Mouse (Mus musculus): ENCODE data around the gene Grb7.

The Grb7 gene

DNA sequence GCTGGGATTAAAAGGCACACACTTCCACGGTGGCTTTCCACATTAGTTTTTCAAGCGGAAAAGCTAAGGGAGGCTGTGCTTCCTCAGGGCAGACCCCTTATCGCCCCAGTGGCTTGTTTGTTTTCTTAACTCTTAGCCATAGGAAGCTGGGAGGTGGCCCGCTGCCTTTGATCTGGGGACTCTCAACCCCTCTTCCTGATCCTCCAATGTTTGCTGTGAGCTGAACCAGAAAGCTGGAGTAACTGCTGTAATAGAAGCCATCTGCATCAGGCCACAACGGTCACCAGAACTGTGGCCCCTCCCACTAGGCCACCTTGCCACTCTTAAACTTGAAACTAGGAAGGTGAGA, at the start of gene Grb7:
Gene Grb7 (plus strand): TSS at position 182 of the 349 bp plus-strand sequence.
- in situ Hi-C loops (cut with MboI; ENCODE audit: low sequenced_read_pairs): no loop called here

DNA sequence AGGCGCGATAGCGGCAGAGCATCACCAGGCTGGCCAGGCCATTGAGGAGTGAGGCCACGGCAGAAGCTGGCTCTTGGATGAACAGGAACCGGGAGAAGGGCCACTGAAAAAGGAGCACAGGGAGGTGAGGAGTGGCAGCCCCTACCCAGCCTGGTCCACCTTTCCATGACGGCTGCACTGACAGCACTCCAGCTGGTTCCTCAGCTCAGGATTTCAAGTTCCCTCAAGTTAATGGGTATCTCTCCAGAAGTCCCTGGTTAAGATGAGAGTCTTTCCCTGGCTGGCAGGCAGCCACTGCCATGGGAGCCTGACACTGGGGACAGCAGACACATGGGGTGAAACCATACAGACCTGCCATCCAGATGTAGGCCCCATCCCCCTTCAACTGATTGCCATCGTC, 48.2 kb upstream of the Grb7 start:
- in situ Hi-C loops (cut with MboI; ENCODE audit: low sequenced_read_pairs): no loop called here

DNA sequence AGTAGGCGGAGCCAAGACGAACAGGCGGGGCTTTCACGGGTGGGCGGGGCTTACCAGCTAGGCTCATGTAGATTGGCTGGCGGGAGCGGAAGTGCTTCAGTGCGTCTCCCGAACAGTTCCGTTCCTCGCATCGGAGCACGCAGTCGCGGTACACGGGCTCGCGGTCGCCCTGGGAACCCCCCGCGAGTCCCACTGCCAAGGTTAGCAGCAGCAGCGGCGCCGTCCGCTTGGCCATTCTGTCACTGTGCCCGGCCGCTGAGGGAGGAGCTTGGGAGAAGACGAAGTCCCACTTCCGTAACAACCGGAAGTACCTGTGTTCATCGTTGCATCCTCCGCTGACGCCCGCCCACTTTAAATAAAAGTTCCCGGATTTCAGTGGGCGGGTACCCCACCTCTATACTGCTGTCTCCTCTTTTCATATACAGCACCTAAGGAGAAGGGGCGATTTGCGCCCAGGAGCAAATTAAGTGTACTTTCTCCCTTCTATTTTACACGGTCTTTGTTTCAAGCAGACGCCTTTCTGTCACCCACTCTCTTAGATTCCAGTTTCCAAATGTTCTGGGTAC, 46.0 kb upstream of the Grb7 start, which contains the start of gene Pgap3:
Gene Pgap3 (minus strand): TSS at position 330 of the 566 bp plus-strand sequence.
- in situ Hi-C loops (cut with MboI; ENCODE audit: low sequenced_read_pairs): no loop called here

DNA sequence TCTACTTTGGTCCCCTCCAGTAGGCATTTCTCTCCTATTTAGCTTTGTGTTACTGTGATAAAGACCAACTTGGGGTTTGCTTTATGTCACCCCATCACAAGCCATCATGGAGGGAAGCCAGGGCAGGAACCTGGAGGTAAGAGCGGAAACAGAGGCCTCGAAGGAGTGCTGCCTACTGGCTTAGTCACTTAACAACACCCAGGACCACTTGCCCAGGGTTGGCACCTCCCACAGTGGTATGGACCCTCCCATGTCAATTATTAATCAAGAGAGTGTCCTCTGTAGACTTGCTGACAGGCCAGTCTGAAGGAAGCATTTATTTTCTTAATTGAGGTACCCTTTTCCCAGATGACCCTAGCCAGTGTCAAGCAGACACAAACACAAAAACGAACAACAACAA, 45.4 kb upstream of the Grb7 start:
- in situ Hi-C loops (cut with MboI; ENCODE audit: low sequenced_read_pairs): no loop called here

DNA sequence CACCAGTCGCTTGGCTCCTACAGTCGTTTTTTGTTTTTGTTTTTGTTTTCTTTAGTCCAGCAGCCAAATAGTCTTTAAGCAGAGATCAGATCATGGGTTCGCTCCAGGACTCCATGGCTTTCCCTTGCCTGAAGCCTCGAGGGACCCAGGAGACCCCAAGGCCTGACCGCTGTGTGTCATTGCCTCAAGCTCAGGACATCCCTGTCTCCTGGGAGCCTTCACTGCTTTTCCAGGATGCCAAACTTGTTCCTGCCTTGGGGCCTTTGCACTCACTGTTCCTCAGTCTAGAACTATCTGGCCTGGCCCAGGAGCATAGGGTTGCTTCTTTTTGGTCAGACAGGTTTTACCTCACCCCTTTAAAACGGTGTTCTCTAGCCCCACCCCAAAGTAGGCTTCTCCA, 39.6 kb upstream of the Grb7 start:
- in situ Hi-C loops (cut with MboI; ENCODE audit: low sequenced_read_pairs): no loop called here

DNA sequence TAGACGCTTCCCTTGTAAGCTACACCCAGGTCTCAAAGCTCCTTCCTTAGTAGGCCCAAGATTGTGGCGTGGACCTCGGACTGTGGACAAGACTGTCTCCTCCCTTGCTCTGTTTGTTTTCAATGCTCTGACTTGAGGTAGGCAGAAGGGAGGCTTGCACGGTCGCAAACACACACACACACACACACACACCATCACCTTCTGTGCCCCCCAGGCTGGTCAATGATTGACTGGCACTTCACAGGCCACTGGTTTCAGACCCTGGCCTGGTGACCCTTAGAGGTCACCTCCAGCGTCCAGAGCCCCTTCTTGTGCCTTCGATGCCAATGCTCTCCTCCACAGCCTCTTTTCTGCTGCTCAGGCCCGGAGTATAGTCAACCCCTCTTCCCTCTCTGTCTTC, 37.3 kb upstream of the Grb7 start:
- in situ Hi-C loops (cut with MboI; ENCODE audit: low sequenced_read_pairs): no loop called here

DNA sequence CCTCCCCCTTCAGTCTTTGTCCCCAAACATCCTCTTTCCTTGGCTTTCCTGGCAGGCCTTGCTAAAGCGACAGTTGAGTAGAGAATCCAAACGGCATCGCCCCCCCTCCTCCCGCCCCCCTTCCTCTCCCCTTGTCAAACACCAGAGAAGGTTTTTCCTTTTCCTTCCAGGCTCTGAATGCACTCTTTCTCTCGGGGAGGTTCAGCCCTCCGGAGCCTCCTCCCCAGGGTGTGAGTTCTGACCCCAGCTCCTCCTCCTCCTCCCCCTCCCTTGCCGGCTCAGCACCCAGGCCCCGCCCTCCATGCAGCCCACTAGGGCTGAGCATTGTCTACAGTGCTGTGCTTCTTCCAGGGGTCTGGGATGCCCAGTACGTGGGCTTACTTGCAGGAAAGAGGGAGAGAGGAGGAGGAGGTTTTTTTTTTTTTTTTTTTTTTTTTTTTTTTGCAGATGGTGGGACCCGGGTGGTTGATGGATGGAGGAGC, 36.8 kb upstream of the Grb7 start:
- in situ Hi-C loops (cut with MboI; ENCODE audit: low sequenced_read_pairs): no loop called here

DNA sequence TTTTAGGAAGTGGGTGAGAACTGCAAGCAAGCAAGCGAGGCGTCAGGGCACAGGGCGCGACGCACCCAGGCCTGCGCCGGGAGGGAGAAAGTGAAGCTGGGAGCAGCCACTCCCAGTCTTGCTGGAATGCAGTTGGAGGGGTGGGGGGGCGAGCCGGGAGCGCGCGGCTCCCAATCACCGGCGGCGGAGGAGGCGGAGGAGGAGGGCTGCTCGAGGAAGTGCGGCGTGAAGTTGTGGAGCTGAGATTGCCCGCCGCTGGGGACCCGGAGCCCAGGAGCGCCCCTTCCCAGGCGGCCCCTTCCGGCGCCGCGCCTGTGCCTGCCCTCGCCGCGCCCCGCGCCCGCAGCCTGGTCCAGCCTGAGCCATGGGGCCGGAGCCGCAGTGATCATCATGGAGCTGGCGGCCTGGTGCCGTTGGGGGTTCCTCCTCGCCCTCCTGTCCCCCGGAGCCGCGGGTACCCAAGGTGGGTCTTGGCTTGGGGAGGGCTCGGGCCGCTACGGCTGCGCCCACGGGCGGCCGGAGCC, 33.9 kb upstream of the Grb7 start, which contains the start of gene Erbb2:
Gene Erbb2 (plus strand): TSS at position 198 of the 524 bp plus-strand sequence.
- in situ Hi-C loops (cut with MboI; ENCODE audit: low sequenced_read_pairs): no loop called here

DNA sequence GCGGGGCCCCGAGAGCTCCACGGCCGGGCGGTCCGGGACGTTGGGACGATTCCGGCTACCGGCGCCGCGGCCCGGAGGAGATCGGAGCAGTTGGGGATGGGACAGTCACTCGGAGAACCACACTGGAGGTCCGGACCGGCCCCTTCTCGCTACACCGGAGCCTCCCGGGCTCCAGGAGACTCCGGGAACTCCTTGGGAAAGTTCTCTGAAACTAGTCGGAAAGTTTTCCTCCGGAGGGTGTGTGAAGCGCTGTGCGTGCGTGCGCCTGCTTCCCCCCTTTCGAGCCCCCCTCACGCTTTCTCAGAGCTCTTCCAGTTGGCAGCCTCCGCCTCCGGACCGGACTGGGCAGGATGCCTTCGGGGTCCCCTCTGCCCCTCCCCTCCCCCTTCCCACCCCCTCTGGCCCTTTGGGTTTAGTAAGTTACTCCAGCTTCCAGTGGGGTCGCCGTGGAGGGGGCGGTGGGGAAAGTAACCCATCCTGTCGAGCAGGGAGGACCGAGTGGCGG, 33.3 kb upstream of the Grb7 start:
- in situ Hi-C loops (cut with MboI; ENCODE audit: low sequenced_read_pairs): no loop called here

DNA sequence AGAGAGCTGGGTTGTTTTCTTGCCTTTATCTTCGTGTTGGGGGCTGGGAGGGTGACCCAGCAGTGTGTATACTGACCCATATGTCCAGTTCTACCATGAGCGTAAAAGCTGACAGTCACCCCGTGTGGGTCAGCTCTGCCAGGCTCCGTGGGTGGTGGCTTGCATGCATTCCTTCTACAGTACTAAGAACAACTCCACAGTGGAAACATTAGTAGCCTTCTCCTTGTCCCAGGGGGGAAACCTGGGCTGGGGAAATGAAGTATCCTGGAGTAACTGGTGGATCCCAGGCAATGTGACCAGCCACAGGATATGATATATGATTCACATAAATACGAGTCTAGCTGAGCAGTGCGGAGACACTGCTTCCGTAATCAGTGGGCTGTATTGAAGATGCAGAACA, 32.5 kb upstream of the Grb7 start:
- in situ Hi-C loops (cut with MboI; ENCODE audit: low sequenced_read_pairs): no loop called here

DNA sequence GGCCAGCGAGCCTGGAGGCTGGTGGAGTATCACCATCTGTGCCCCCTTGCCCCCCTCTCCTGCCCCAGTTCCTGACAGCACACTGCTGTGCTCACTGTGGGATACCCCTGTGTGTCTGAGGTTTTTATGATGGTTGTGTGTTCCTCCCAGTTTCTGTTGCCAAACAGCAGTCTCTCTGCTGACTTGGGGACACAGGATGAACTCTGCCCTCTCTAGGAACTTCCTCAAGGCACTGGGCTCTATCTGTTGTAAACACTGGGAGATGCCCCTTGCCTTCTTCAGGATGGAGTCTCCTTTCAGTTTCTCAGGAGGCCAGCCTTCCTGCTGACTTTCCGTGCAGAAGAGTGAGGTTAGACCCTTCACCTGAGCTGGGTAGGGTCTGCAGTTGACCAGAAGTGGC, 32.0 kb upstream of the Grb7 start:
- in situ Hi-C loops (cut with MboI; ENCODE audit: low sequenced_read_pairs): no loop called here

DNA sequence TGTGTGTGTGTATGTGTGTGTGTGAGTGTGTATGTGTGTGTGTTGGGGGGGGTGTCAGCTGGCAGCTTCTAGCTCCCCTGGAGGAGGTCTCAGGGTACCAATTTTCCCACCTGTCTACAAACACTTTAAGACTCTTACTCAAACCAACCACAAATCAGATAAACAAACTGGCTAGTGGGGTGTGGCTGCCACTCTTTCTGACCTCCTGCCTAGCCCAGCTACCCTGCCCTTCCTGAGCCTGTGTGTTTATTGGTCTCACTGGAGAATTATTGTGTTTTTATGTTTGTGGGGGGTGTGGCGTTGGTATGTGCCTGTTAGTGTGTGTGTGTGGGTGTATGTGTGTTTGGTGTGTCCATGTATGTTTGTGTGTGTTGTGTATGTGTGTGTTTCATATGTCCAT, 29.1 kb upstream of the Grb7 start:
- in situ Hi-C loops (cut with MboI; ENCODE audit: low sequenced_read_pairs): no loop called here

DNA sequence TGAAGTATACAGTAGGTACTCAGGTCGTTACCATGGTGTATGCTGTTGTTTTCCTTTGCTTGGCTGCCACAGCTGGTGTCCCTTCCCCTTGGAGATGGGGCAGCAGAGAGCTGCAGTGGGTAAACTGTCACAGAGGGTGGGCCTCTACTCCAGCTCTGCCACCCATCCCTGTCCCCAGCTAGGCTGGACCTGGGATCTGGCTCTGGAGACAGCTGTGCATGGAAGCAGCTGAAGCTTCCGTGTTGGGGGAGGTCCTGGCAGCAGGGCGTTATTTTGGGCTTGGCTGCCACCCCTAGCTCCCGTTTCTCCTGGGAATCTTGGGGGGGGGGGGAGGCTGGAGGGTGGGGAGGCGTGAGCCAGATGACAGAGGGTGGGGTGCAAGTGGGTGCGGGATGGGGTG, 27.9 kb upstream of the Grb7 start:
- in situ Hi-C loops (cut with MboI; ENCODE audit: low sequenced_read_pairs): no loop called here

DNA sequence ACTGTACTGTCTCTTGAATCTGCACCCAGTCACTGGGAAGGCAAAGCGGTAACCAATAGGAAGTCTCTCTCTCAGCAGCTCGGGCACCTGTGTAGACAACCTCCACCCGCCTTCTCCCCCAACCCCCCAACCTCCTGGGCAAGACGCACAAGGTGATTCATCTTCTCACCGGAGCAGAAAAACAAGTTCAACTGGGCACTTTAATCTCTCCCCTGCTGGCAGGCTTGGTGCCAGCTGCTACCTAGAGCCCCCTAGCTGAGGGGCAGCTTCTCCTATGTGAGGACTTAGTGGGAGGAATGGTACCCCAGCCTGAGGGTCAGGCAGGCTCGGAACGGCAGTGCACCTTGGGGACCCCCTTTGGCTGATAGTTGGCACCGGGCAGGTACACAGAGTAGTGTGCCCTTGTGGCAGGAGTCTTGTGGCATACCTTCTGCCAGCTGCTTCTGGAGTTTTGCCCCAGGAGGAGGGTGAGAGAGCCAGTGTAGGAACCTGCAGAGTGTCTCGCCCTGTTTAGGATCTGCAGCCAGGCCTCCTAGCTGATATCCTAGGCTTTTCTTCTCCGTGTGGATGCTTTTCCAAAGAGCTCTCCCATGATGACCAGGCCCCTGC, 27.2 kb upstream of the Grb7 start:
- in situ Hi-C loops (cut with MboI; ENCODE audit: low sequenced_read_pairs): no loop called here

DNA sequence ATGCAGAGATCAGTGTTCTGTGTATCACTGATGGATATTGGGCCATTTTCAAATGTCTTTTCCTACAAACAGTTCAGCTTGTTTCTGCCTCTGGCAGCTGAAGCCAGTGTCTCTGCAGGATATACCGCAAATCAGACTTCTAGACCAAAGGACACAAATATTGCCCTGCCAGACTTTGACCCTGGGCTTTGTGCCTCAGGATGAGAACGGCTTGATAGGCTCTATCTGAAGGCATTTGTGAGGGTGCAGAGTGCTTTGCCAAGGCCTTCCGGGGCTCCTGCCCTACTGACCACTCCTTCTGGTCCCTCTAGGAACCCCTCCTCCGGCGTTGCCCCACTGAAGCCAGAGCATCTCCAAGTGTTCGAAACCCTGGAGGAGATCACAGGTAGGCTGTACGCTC, 19.6 kb upstream of the Grb7 start:
- in situ Hi-C loops (cut with MboI; ENCODE audit: low sequenced_read_pairs): no loop called here

DNA sequence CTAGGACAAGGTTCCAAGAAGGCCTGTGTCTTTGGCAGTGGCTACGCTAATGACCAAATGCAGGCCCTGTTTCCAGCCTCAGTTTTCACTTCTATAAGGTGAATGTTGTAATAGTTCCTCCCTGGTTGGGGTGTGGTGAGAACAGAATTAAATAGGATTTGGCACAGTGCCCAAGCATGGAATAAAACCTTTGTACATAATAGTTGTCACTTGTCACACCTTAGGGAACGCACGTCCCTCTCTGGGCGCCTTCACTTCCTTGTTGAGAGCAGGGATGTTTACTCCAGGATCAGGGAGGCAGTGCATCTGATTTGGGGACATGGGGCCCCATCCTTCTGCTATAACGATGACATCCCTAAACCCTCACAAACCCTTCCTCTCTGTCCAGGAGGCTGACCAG, 17.8 kb upstream of the Grb7 start:
- in situ Hi-C loops (cut with MboI; ENCODE audit: low sequenced_read_pairs): no loop called here

DNA sequence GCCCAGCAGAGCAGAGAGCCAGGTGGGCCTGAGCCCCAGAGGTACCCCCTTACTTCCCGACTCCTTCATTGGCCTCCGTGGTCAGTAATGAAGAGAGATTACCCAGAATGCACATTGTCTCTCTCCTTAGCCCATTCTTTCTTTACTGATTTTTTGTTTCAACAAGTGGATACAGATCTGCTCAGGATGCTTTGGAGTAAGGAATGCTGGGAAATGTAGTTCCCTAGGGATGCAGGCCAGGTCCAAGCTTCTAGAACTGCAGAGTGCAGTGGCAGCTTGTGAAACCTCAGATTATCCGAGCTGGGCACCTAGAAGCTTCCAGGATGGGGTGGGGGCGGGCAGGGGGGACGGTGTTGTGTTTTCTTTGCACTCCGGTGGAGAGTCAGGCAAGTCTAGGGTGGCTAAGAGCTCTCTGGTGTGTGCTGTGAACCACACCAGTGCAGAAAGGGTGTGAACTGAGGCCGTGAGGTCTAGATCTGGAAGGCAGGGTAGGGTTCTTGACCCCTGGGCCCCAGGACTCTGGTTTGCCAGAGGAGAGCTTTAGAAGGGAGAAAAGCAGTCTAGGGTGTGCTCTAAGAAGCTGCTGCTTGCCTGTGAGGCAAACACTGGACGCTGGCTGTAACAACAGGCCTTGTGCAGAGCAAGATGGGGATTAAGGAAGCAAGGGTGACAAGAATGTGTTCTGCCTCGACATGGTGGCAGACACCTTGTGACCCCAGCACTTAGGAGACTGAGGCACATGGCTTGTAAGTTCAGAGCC, 14.3 kb upstream of the Grb7 start:
- in situ Hi-C loops (cut with MboI; ENCODE audit: low sequenced_read_pairs): no loop called here

DNA sequence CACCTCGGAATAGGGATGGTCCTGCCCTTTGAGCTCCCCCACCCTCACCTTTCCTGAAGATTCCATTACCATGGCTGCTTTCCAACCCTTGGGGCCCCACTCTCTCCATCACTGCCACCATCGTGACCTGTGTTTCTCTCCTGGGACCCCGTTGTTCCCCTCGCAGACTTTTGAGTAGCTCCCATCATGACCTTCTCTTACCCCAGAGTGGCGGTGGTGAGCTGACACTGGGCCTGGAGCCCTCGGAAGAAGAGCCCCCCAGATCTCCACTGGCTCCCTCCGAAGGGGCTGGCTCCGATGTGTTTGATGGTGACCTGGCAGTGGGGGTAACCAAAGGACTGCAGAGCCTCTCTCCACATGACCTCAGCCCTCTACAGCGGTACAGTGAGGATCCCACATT, 10.5 kb upstream of the Grb7 start:
- in situ Hi-C loops (cut with MboI; ENCODE audit: low sequenced_read_pairs): no loop called here

DNA sequence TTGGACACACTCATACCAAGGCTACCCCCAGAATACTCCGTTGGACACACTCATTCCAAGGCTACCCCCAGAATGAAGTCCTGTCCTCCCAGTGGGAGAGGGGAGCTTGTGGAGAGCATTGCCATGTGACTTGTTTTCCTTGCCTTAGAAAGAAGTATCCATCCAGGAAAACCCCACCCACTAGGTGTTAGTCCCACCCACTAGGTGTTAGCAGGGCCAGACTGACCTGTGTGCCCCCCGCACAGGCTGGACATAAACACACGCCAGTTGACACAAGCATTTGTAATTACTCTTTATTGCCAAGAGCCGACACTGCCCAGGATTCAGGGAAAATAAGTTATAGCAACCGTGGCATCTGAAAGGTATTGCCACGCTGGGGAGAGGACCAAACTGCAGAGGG, 8.8 kb upstream of the Grb7 start:
- in situ Hi-C loops (cut with MboI; ENCODE audit: low sequenced_read_pairs): no loop called here

DNA sequence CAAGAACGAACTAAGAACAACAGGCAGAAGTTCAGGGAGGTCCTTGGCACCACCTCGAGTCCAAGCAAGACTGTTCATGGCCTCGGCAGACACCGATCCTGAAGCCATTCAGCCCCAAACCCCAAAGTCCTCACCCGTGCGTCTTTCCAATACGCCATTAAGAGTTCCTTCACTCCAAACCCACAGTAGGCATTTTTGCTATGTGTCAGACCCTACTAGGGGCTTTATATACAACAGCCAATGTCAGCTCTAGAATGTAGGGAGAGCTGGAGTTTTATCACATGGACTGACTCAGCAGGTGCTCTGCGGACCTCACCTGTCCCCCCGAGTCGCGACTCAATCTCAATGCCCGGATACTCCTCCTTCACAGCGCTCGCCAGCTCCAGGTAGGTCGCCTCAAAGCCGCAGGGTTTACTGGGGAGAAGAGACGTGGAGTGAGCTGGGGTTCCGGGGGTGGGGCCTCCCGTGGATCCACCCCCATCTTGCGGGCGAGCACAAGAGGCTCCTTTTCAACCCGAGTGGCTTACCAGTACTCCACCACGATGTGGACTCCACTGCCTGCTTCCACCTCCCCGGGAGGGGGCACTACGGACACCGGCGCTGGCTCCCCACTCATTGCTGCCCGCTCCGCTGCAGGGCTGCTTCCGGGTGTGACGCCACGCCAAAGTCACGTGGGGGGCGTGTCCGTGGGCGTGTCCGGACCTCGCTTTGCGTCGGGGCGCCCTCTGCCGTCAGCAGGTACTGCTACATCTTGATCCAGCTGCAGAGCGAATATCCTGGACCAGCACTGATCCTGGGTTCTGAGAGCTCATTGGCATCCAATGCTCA, 7.6 kb upstream of the Grb7 start, which contains the start of gene Mien1:
Gene Mien1 (minus strand): TSS at position 661 of the 828 bp plus-strand sequence.
- in situ Hi-C loops (cut with MboI; ENCODE audit: low sequenced_read_pairs): no loop called here

DNA sequence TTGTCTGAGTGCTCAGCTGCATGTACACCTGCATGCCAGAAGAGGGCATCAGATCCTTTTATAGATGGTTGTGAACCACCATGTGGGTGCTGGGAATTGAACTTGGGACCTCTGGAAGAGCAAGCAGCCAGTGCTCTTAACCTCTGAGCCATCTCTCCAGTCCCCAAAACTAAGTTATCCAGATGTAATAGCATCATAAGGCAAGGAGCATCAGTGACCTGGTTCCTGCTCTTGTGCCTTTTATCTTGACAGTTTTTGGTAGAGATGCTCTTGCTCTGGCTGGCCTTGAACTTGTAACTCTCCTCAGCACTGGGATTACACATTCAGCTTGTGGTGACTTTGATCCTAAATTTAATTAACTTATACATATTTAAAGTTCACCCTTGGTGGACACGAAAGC, 2.5 kb upstream of the Grb7 start:
- in situ Hi-C loops (cut with MboI; ENCODE audit: low sequenced_read_pairs): no loop called here
